In genomic region chr13:46852470-46852869, GRCm38 (mm10) we compare ENCODE assay signal across 17 mouse cellular contexts.
DNase-seq lines count a peak whose midpoint lies in the region; ATAC-seq and TF ChIP-seq lines count a peak whose summit lies in the region.
"Had no signal": no experiment of that assay in that cellular context is flagged by ENCODE, and none has a peak within 500 bp of the region (broad histone marks: within the 10 kb centered on the region; RNA-seq: fewer than 3 reads in every experiment).

No protein-coding gene starts in this region.

- H3K4me2 ChIP-seq in liver, embryonic 14.5 days (ENCODE audit: low read depth): no peak overlapping the region
- no peak overlapping the region for H3K4me2 ChIP-seq in liver, embryonic 12.5 days
- H3K4me2 ChIP-seq: forebrain, embryonic 15.5 days; heart, embryonic 15.5 days; hindbrain, embryonic 12.5 days; neural tube, embryonic 15.5 days had no signal

- no peak overlapping the region for H3K4me3 ChIP-seq in gastrocnemius, adult 2 months
- no peak overlapping the region for H3K4me3 ChIP-seq in liver, embryonic 14.5 days (ENCODE audit: insufficient read depth in 1 of 2, low read depth in 2 of 2, low read length in 2 of 2)
- H3K4me3 ChIP-seq in liver, embryonic 12.5 days: no peak overlapping the region
- no peak overlapping the region for H3K4me3 ChIP-seq in E14TG2a.4 (replicated peaks; ENCODE audit: low read length)
- H3K4me3 ChIP-seq: forebrain, embryonic 15.5 days; heart, embryonic 15.5 days; hindbrain, embryonic 12.5 days; neural tube, embryonic 15.5 days had no signal

- H3K4me1 ChIP-seq in liver, embryonic 14.5 days (replicated peaks; ENCODE audit: control insufficient read depth in 2 of 2, insufficient read depth in 2 of 2, low read length in 1 of 2): peaks cover 0 to 5% of the 10 kb centered on the region in 2 experiments; a peak in 2 of 4 replicates
- 0 out of 2 replicates have a peak, but pooled peaks cover 5% of the 10 kb centered on the region for H3K4me1 ChIP-seq in liver, embryonic 12.5 days
- peaks cover 6% of the 10 kb centered on the region for H3K4me1 ChIP-seq in E14TG2a.4 (replicated peaks; ENCODE audit: low read depth, low read length)
- H3K4me1 ChIP-seq: forebrain, embryonic 15.5 days; heart, embryonic 15.5 days; neural tube, embryonic 15.5 days had no signal

- TF ChIP-seq POLR2A in brain, embryonic 14.5 days (IDR thresholded peaks at IDR 0.05; ENCODE audit: borderline replicate concordance, extremely low read depth, insufficient read depth, insufficient read length, poor library complexity, severe bottlenecking): no peak

- 78% methylated on average over 4 of the region's 4 CpGs for WGBS in liver, embryonic 14.5 days (ENCODE audit: insufficient replicate concordance)
- 80% methylated on average over 4 of the region's 4 CpGs for WGBS in liver, embryonic 12.5 days (ENCODE audit: insufficient replicate concordance)

- no peak overlapping the region for H3K27ac ChIP-seq in gastrocnemius, adult 2 months
- H3K27ac ChIP-seq in liver, embryonic 14.5 days: no peak overlapping the region
- H3K27ac ChIP-seq in liver, embryonic 12.5 days: no peak overlapping the region
- H3K27ac ChIP-seq: forebrain, embryonic 15.5 days; heart, embryonic 15.5 days; hindbrain, embryonic 12.5 days; neural tube, embryonic 15.5 days had no signal

- DNase-seq in gastrocnemius, adult 2 months: no peak
- DNase-seq in gastrocnemius, postnatal 14 days: no peak
- DNase-seq in liver, embryonic 14.5 days (ENCODE audit: low read depth in 3 of 3, low spot score in 3 of 3): no peak
- DNase-seq in brain, embryonic 14.5 days (ENCODE audit: low read depth): no peak
- no peak for DNase-seq in frontal cortex, adult 2 months (ENCODE audit: extremely low spot score in 1 of 2, low spot score in 1 of 2)
- DNase-seq in c-Kit-positive CD71-positive TER-119-positive erythroid progenitor cells, embryonic 14.5 days (ENCODE audit: low spot score): no peak
- DNase-seq: adrenal gland, postnatal 36 days; cerebellum, adult 11-12 months; gastrocnemius, postnatal 36 days; kidney, adult 9 months; retina, postnatal 1 day had no signal

- ATAC-seq in liver, embryonic 14.5 days (ENCODE audit: insufficient read depth): no peak
- no peak for ATAC-seq in liver, embryonic 12.5 days
- ATAC-seq: forebrain, embryonic 15.5 days had no signal

- TF ChIP-seq EP300 in liver, embryonic 14.5 days (IDR thresholded peaks at IDR 0.05; ENCODE audit: low read depth): no peak

- intact Hi-C loops in gastrocnemius, adult 2 months (cut with DNase I): no loop called here
- intact Hi-C loops in gastrocnemius, postnatal 14 days (cut with DNase I; ENCODE audit: low total_unique reads): loop anchor here (10.0 kb wide), 1 partner anchor 62 kb away; no protein-coding TSS in a partner anchor

- H3K36me3 ChIP-seq in liver, embryonic 14.5 days (replicated peaks; ENCODE audit: control insufficient read depth, insufficient read depth, low read depth): no peaks in the 10 kb centered on the region
- no peaks in the 10 kb centered on the region for H3K36me3 ChIP-seq in liver, embryonic 12.5 days
- no peaks in the 10 kb centered on the region for H3K36me3 ChIP-seq in E14TG2a.4 (ENCODE audit: insufficient read depth, low read length)
- H3K36me3 ChIP-seq: forebrain, embryonic 15.5 days; heart, embryonic 15.5 days; hindbrain, embryonic 12.5 days; neural tube, embryonic 15.5 days had no signal

- peak; percentile 38 for TF ChIP-seq CTCF in gastrocnemius, adult 2 months (IDR thresholded peaks at IDR 0.05)
- TF ChIP-seq CTCF in liver, embryonic 14.5 days (IDR thresholded peaks at IDR 0.05; ENCODE audit: low read depth): peak; percentile 54
- peak; percentile 68 for TF ChIP-seq CTCF in E14TG2a.4 (conservative IDR thresholded peaks at IDR 0.05; ENCODE audit: low read length)
- peak; percentile 22; the same call in 1 of the 2 replicates for TF ChIP-seq CTCF in brain, embryonic 14.5 days (IDR thresholded peaks at IDR 0.05; ENCODE audit: borderline replicate concordance, extremely low read depth, insufficient read depth, insufficient read length)

- H3K9me3 ChIP-seq in liver, embryonic 14.5 days (ENCODE audit: control insufficient read depth, low read length): no peaks in the 10 kb centered on the region
- H3K9me3 ChIP-seq in liver, embryonic 12.5 days (replicated peaks): no peaks in the 10 kb centered on the region
- H3K9me3 ChIP-seq in E14TG2a.4 (ENCODE audit: low read length): no peaks in the 10 kb centered on the region
- H3K9me3 ChIP-seq: forebrain, embryonic 15.5 days; heart, embryonic 15.5 days; hindbrain, embryonic 12.5 days; neural tube, embryonic 15.5 days had no signal

- no peaks in the 10 kb centered on the region for H3K27me3 ChIP-seq in liver, embryonic 14.5 days (ENCODE audit: control insufficient read depth, insufficient read depth, low read length)
- no peaks in the 10 kb centered on the region for H3K27me3 ChIP-seq in liver, embryonic 12.5 days (replicated peaks)
- no peaks in the 10 kb centered on the region for H3K27me3 ChIP-seq in E14TG2a.4 (ENCODE audit: insufficient read depth, low read length)
- H3K27me3 ChIP-seq: forebrain, embryonic 15.5 days; heart, embryonic 15.5 days; hindbrain, embryonic 12.5 days; neural tube, embryonic 15.5 days had no signal

- H3K9ac ChIP-seq in liver, embryonic 14.5 days (replicated peaks): no peak overlapping the region
- H3K9ac ChIP-seq in liver, embryonic 12.5 days: no peak overlapping the region
- H3K9ac ChIP-seq: forebrain, embryonic 15.5 days; heart, embryonic 15.5 days; hindbrain, embryonic 12.5 days; neural tube, embryonic 15.5 days had no signal
